Mouse (Mus musculus) thymus, adult 2 months (tissue): Measurements from ENCODE around the gene Ifngr2.

Experiments used
- CTCF ChIP-seq: fragments of 200-500 bp; IDR thresholded peaks from 2 replicates; pipeline ENCODE4 v1.5.1; 2012; ENCODE audit warnings: mild to moderate bottlenecking, control low read depth, low read length, moderate library complexity, borderline replicate concordance; ENCODE audit not compliant: control insufficient read depth, poor library complexity, insufficient read depth; ENCODE audit errors: extremely low read depth
- POLR2A ChIP-seq: fragments of 200-500 bp; IDR thresholded peaks from 2 replicates; pipeline ENCODE4 v1.6.1; 2012; ENCODE audit warnings: mild to moderate bottlenecking, low read length, control low read depth, moderate library complexity; ENCODE audit not compliant: control insufficient read depth, poor library complexity, insufficient read depth; ENCODE audit errors: extremely low read depth

DNA sequence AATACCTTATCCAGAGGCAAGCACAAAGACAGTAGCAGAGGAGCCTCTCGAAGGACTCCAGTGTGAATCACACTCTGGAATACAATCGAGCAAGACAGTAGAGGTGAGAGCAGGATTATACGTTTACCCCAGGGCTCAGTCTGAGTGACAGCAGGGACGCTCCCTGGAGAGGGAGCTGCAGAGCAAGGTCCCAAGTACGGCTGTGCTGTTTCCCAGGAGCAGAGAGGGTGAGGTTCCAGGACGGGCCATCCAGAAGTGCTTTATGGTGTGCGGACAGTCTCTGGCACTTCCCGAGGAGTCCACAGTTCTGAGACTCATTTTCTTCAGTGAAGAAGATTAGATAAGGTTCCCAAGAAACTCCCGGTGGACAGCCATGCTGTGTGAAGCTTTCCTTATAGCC, 5.2 kb downstream of the Ifngr2 start:
- TF ChIP-seq CTCF: no peak
- no peak for TF ChIP-seq POLR2A
